Mouse (Mus musculus): ENCODE measurements around the gene Nudt8.

DNA sequence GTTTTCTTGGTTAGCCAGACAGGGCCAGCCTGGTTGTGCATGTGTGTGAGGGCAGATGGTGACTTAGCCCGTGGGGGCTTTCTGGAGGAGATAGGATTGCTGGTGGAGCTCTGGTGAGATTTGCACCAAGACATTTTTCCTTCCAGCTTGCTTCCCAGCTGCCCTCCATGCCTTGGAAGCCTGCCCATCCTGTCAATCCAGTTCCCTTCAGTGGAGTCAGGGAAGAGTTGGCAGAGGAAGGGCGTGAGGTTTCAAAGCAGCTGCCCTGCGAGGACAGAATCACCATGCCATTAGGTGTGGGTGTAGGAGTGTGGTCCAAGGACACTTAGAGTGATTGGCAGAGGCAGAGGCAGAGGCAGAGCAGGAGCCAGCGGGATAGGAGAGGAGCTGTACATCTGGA lies 41.9 kb upstream of the Nudt8 start, which contains the start of gene Aldh3b3:
- TF ChIP-seq GATA1 (IDR thresholded peaks at IDR 0.05; ENCODE audit: low read length) (no peak), TAL1 (IDR thresholded peaks at IDR 0.05; ENCODE audit: low read length) (no peak)
